Mouse (Mus musculus) embryonic fibroblast, embryonic 13.5 days (primary cell): Measurements from ENCODE around the gene 4932438H23Rik. TPM values are rescaled to one million over a fixed set of nuclear protein-coding genes. Genes with fewer than 3 reads are reported as not detected.

Experiments
- H3K27ac ChIP-seq: 2 replicates; pipeline ENCODE4 v1.5.1; 2012; ENCODE audit warnings: low read length, control low read depth, inconsistent platforms; ENCODE audit not compliant: insufficient read depth
- H3K4me1 ChIP-seq: 2 replicates; pipeline ENCODE4 v1.6.1; 2011; ENCODE audit warnings: low read length; ENCODE audit not compliant: control insufficient read depth, insufficient read depth
- H3K4me3 ChIP-seq: 2 replicates; pipeline ENCODE4 v1.5.1; 2011; ENCODE audit warnings: mild to moderate bottlenecking, control low read depth, low read length; ENCODE audit not compliant: insufficient read depth
- CTCF ChIP-seq: IDR thresholded peaks from 2 replicates; pipeline ENCODE4 v1.5.1; 2011; ENCODE audit warnings: mild to moderate bottlenecking, control low read depth, low read length, moderate library complexity, borderline replicate concordance; ENCODE audit not compliant: insufficient read depth
- POLR2A ChIP-seq: IDR thresholded peaks from 2 replicates; pipeline ENCODE4 v1.6.1; 2011; ENCODE audit warnings: low read depth, mild to moderate bottlenecking, control low read depth, low read length, moderate library complexity
- polyA plus RNA-seq: library from polyadenylated mRNA; stranded (reverse); fragments of >200 nt; gene quantifications from 2 replicates; pipeline ENCODE4 v1.2.4, GENCODE M21; 2011; ENCODE audit warnings: low read depth; ENCODE audit not compliant: missing spikeins, insufficient read length

Gene 4932438H23Rik
- 0.27 TPM in 1 of 2 replicates, not detected in the other for polyA plus RNA-seq

DNA sequence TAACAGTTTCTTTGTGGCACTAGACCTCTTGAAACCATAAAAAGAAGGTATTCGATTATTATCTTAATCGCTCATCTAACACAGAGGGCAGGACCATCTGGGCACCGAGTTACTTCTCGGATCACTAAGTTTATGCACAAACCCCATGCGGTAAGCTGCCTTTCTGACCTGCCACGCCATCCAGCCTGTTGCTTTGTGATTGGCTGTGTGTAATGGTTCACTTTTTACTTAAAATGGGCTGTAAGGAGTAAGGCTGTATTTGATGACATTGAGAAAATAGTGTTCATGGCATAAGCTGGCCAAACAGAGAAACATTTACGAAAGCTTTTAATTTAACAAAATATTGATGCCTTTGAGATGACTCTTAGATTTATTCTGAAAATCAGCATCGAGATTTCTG, at the start of gene 4932438H23Rik:
Gene 4932438H23Rik, minus strand, starts transcription at position 101 of the 400 bp plus-strand sequence.
- TF ChIP-seq CTCF (no peak), POLR2A (no peak)
- Histone ChIP-seq H3K27ac (no peak within 1 kb of the TSS), H3K4me1 (no peaks in the 10 kb centered on the region), H3K4me3 (no peak within 1 kb of the TSS)

DNA sequence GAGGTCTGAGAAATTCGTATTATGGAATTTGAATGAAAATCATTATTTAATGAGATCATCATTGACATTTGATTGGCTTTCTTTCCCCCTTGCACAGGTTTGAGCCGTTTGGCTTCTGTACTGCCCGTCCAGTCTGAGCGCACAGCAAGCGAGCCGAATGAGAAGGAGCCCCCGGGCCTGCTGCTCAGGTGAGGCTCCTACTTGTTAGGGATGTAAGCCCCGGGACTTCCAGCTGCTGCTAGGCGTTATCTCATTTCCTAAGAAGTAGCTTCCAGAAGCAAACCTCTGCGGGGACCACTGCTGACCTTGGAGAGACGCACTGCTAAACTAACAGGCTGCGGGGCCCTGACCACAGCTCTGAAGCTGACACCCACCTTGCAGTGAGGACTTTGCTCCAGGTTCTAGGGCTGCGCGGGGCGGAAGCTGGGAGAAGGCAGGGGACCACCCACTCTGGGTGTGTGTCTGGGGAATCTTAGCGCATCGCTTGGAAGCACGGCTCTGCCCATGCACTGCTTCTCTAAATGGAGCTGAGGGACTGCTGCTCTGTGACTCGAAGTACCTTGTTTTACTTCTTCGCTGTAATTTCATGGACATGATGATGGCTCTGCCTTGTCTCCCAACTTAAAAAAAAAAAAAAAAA, 46.2 kb upstream of the 4932438H23Rik start:
- no peak for TF ChIP-seq POLR2A
- TF ChIP-seq CTCF = no peak
- H3K4me1 ChIP-seq = no peaks in the 10 kb centered on the region
- no peak overlapping the region for H3K27ac ChIP-seq

DNA sequence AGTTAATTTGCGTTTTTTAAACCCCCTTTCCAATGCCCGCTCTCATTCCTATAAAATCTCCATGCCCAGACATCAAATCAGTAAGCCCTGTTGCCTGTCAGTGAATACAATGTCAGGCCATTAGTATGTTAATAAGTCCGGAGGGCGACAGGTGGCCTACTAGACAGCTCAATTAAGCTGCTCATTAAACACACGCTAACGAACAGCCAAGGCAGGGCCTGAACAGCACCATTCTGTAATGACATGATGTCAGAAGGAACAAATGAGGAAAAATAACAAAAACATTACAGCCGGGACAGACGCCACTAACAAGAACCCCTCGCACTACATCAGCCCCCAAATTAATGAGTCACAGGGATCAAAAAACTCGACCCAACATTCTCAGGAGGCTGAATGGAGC, 45.5 kb upstream of the 4932438H23Rik start:
- TF ChIP-seq POLR2A (no peak), CTCF (no peak)
- Histone ChIP-seq H3K4me3 (no peak overlapping the region), H3K27ac (no peak overlapping the region), H3K4me1 (no peaks in the 10 kb centered on the region)

More for the DNA sequence above, 46.2 kb upstream of the 4932438H23Rik start:
- H3K4me3 ChIP-seq = no peak overlapping the region

DNA sequence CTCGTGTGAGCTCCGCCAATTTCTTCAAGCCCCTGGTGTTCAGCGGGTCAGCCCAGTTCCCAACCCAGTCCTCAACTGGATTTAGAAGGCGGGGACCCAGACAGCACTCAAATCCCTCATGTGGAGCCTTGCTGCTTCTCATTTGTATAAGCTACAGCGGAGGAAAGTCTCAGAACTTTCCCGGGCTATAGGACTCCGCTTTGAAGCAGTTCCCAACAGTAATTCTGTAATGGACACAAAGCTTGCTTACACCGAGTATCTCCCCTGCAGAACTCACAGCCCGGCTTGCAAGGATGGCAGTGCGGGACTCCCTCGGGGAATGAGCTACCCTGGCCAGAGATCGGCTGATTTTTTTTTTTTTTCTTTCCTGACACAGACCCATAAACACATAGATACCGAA, 45.1 kb upstream of the 4932438H23Rik start:
- Histone ChIP-seq H3K27ac (no peak overlapping the region), H3K4me3 (no peak overlapping the region), H3K4me1 (no peaks in the 10 kb centered on the region)
- TF ChIP-seq CTCF = no peak
- TF ChIP-seq POLR2A = no peak

DNA sequence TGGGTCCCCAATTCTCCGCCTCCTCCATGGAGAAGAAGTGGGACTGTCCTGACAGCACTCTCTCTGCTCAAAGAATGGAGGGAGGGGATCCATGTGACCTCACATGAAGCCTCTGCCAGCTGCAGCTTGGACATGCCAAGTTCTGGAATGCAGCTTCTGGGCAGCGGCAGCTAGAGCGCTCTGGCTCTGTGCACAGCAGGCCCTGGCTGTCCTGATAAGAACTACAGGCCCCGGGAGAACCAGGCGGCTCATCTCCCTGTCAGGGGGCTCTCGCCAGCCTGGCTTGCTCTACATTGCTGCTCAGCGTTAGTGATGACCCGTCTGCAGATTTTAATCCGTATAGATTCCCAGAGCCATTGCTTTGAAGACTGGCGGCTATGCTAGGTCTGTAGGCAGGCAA, 44.6 kb upstream of the 4932438H23Rik start:
- Histone ChIP-seq H3K4me3 (no peak overlapping the region), H3K4me1 (no peaks in the 10 kb centered on the region), H3K27ac (no peak overlapping the region)
- TF ChIP-seq POLR2A = no peak
- no peak for TF ChIP-seq CTCF

DNA sequence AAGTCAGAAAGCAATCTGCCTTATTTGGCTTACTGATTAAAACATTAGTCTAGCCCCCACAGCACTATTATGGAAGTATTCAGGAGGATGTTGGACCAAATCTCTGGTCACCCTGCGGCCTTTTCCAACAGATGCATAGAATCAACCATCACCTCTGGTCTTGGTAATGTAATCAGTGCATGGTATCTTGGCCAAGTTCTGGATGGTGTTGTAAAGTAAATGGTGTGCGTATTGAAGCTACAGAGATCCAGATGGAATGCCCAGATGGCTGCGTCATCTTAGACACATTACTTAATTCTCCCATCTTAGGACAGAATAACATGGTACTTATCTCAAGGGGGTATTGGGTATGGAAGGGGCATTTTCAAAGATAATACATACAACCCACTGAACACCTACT, 43.8 kb upstream of the 4932438H23Rik start:
- Histone ChIP-seq H3K4me3 (no peak overlapping the region), H3K27ac (no peak overlapping the region), H3K4me1 (no peaks in the 10 kb centered on the region)
- no peak for TF ChIP-seq POLR2A
- no peak for TF ChIP-seq CTCF

DNA sequence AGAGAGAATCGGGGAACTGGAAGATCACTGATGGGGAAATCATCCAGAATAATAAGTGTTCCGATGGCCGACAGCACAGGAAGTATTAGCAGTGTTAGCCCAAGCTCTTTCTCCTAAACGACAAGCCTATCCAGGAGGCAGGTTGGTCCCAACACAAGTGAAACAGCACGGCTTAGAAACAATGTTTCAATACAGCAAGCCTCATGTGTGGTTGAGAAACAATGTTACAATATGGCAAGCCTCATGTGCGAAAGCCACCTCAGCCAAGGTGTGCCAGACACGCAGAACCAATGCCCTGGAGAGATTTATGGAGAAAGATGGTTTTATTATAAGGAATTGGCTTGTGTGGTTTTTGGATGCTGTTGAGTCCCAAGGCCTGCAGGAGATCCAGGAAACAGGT, 43.2 kb upstream of the 4932438H23Rik start:
- TF ChIP-seq POLR2A (no peak), CTCF (no peak)
- H3K4me3 ChIP-seq = no peak overlapping the region

DNA sequence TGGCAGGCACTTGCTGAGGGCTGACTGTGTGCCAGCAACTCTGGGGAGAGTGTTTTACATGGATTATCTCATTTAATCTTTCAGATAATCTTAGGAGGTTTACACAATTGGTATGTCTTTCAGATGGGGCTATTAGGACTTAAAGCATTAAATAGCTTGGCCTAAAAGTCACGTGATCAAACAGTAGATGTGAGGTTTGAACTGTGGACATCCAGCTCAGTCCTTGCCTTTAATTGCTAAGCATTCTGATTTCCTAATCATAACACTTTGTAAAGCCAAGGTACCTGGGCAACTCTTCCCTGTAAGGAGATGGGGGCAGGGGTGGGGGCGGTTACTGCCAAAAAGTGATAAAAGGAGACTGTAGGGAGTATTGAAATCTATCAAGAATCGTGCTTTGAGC, 41.7 kb upstream of the 4932438H23Rik start:
- H3K27ac ChIP-seq = no peak overlapping the region
- TF ChIP-seq CTCF = no peak
- no peak for TF ChIP-seq POLR2A
- H3K4me1 ChIP-seq = no peaks in the 10 kb centered on the region
- no peak overlapping the region for H3K4me3 ChIP-seq

More for the DNA sequence above, 43.2 kb upstream of the 4932438H23Rik start:
- Histone ChIP-seq H3K4me1 (no peaks in the 10 kb centered on the region), H3K27ac (no peak overlapping the region)

DNA sequence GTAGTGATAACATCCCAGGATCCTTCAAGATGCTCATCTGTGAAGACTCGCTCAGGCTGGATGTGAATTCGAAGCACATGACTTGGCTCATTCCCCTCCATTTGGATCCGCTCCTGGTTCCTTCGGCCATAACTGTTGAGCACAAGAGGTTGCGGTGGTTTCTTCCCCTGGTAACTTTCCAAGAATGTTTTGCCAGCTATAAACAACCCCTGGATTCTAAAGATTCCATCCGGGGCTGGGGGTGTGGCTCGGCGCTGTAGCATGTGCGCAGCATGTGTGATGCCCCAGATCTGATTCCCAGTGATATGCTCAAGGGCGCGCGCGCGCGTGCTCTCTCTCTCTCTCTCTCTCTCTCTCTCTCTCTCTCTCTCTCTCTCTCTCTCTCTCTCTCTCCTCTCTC, 35.0 kb upstream of the 4932438H23Rik start:
- no peak overlapping the region for H3K4me3 ChIP-seq
- no peak overlapping the region for H3K27ac ChIP-seq
- no peaks in the 10 kb centered on the region for H3K4me1 ChIP-seq
- TF ChIP-seq CTCF (no peak), POLR2A (no peak)

DNA sequence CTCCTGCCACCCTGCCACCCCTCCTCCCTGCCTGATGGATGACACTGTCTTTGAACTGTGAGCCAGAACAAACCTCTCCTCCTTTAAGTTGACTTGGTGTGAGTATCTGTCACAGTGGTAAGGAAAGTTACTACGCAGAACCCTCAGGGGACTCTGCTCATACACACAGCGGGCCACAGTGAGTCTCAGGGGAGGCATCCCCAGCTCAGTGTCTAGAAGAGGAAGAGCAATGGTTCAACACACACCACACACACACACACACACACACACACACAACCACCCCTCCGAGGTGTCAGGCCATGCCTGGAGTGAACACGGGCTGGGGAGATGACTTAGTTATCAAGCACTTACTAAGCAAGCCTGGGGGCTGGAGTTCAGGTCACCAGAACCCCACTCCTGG, 33.5 kb upstream of the 4932438H23Rik start:
- Histone ChIP-seq H3K27ac (no peak overlapping the region), H3K4me3 (no peak overlapping the region), H3K4me1 (no peaks in the 10 kb centered on the region)
- no peak for TF ChIP-seq CTCF
- TF ChIP-seq POLR2A = no peak
